Mouse (Mus musculus): ENCODE measurements at regions not wholly inside any gene's neighbourhood (a gene's known extent, or its start where the extent isn't known, plus 50 kb on each side); places are given as distances from the start of the nearest gene placed in this dataset.

- DNase-seq = no peak
These were observed 323.5 kb downstream of the Etaa1 start for GRCm38 (mm10) chr11:17630172-17630553.

- no peak for DNase-seq
These were observed 316.5 kb downstream of the Etaa1 start for GRCm38 (mm10) chr11:17637158-17637557.

- no peak for DNase-seq
These were observed 313.8 kb downstream of the Etaa1 start for GRCm38 (mm10) chr11:17639922-17640321.

GRCm38 (mm10) chr11:17647441-17647840 lies 306.2 kb downstream of the Etaa1 start:
- no peak for DNase-seq

- DNase-seq = no peak
These were observed 302.1 kb downstream of the Etaa1 start for GRCm38 (mm10) chr11:17651389-17652156.

GRCm38 (mm10) chr11:17655840-17656239 lies 297.8 kb downstream of the Etaa1 start:
- DNase-seq = no peak

- DNase-seq = no peak
These were observed 296.0 kb downstream of the Etaa1 start for GRCm38 (mm10) chr11:17657720-17658119.

GRCm38 (mm10) chr11:17658289-17658688 lies 295.4 kb downstream of the Etaa1 start:
- DNase-seq = no peak

GRCm38 (mm10) chr11:17658717-17659116 lies 295.0 kb downstream of the Etaa1 start:
- DNase-seq = no peak

GRCm38 (mm10) chr11:17663893-17664292 lies 289.8 kb downstream of the Etaa1 start:
- DNase-seq = peak; percentile 50

GRCm38 (mm10) chr11:17665624-17666552 lies 287.8 kb downstream of the Etaa1 start:
- no peak for DNase-seq

GRCm38 (mm10) chr11:17680998-17681397 lies 272.7 kb downstream of the Etaa1 start:
- DNase-seq = no peak

- DNase-seq = peak; percentile 27
These were observed 268.0 kb downstream of the Etaa1 start for GRCm38 (mm10) chr11:17685711-17686113.

- DNase-seq = no peak
These were observed 266.9 kb downstream of the Etaa1 start for GRCm38 (mm10) chr11:17686806-17687205.

GRCm38 (mm10) chr11:17694145-17694544 lies 259.5 kb downstream of the Etaa1 start:
- DNase-seq = no peak

- no peak for DNase-seq
These were observed 244.9 kb downstream of the Etaa1 start for GRCm38 (mm10) chr11:17708769-17709168.

- DNase-seq = no peak
These were observed 231.6 kb downstream of the Etaa1 start for GRCm38 (mm10) chr11:17722051-17722450.

GRCm38 (mm10) chr11:17727258-17728034 lies 226.2 kb downstream of the Etaa1 start:
- no peak for DNase-seq

GRCm38 (mm10) chr11:17733075-17733474 lies 220.6 kb downstream of the Etaa1 start:
- DNase-seq = no peak

GRCm38 (mm10) chr11:17734519-17734918 lies 219.2 kb downstream of the Etaa1 start:
- DNase-seq = no peak

- DNase-seq = no peak
These were observed 214.8 kb downstream of the Etaa1 start for GRCm38 (mm10) chr11:17738879-17739278.

GRCm38 (mm10) chr11:17743821-17744220 lies 209.9 kb downstream of the Etaa1 start:
- no peak for DNase-seq

All from gastrocnemius, postnatal 10 days (tissue).